Mouse (Mus musculus) cerebral cortex, adult 2 months (tissue): Measurements from ENCODE around the gene Calr.

Source experiments
- WGBS: fragments of 180-500 bp; shearing (Covaris S2); methylation state at CpG from one replicate; pipeline ENCODE4 v1.1.7; 2018; 5-methylcytosine and 5-hydroxymethylcytosine counted together

Gene Calr

DNA sequence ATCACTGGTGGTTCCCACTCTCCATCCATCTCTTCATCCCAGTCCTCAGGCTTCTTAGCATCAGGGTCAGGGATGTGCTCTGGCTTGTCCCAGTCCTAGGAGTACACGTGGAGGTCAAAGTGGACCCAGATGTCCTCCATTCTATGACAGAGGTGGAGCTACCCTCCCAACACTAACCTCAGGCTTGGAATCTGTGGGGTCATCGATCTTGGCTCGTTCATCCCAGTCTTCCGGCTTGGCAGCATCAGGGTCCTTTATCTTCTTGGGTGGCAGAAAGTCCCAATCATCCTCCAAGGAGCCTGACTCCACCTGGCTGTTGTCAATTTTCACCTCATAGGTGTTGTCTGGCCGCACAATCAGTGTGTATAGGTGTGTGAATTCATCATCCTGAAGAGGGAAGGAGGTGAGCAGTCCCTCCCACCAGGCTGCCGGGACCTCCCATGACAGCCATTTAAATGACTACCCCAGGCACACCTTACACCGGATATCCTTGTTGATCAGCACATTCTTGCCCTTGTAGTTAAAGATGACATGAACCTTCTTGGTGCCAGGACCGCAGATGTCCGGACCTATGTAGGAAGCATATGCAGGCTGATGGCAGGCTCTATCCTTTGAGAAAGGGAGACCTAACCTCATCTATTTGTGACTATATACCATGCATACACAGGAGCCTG lies 2.2 kb downstream of the Calr start:
- 66% methylated on average over 9 of the region's 9 CpGs for WGBS

DNA sequence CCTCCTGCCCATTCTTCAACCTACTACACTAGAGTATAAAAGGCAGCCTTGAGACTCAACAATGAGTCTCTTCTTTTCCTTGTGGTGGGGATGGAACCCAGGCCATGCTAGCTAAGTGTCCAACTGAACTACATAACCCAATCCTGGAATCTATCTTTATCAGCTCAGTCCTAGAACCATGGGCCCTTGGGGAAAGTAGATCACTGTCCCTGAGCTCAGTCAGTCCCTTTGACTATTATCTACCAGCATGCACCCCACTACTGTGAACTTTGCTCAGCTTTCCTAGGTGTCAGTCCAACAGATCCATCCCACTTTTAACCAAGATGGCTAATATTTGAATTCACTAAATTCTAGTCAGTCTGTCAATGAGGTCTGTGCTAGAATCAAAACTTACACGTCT lies 5.2 kb downstream of the Calr start:
- 60% methylated on average over 1 of the region's 1 CpGs for WGBS

DNA sequence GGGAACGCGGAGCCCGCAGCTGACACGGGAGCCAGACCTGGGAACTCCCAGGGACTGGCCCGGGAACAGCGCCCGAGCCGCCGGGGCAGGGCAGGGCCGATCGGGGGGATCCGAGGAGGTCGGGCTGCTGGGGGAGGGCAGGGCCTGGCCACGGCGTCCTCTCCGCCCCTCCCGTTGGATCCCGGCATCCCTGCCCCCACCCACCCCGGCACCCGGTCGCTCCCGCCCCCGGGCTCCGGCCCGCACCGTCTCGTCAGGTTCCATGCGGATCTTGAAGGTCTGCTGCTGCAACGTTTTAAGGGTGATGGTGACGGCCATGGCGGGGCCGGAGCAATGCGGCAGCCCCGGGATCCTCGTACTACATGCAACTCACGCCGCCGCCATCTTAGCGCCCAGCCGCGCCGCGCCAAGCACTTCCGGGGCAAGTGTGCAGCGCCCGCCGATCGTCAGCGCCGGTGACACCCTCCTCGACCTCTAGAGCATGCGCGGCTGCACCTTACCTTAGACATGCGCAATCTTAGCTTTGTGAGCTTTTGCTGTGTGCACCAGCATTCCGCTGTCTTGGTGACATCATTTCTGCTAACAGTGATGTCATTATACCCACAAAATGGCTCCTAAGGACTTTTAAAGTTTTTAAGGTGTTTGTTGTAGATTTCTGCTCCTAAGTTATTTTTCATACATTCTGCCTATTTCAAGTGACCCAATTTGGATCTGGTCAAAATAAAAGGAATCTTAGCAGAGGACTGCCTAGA lies 6.3 kb downstream of the Calr start, which contains the start of gene Rad23a:
Gene Rad23a, minus strand, starts transcription at position 418 of the 752 bp plus-strand sequence.
- WGBS: under 1% methylated on average over 55 of the region's 55 CpGs

DNA sequence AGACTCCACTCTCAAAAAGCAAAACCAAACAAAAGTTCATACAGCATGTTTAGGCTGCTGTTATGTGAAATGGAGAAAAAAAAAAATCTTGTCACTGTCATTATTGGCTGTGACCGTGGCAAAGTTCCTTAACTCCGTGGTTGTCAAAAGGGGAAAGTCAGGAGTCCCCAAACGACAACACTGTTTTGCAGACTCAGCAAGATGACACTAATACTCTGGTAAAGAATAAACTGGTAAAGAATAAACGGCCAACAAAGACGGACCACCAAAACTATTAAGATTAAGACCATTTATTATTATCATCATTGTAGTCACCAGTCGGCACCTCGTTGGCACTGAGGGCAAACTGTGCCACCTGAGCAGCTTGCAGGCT lies 6.9 kb downstream of the Calr start:
- under 1% methylated on average over 7 of the region's 7 CpGs for WGBS

DNA sequence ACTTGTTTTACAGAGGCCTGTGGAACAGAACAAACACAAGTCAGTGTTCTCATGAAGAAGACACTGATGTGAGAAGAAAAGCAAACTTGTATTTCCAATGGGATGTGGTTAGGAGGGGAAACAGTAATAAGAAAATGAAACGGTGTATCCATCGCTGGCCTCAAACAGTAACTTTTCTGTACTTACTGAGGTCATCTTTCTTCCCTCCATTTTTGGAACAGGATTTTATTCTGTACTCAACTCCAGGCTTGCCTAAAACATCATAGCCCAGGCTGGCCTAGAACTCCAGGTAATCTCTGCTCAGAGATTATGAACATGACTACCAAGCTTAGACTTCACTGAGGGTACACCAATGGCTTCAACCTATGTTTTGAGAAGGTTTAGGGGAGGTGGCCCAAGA lies 7.3 kb downstream of the Calr start:
- WGBS: 82% methylated on average over 2 of the region's 2 CpGs

DNA sequence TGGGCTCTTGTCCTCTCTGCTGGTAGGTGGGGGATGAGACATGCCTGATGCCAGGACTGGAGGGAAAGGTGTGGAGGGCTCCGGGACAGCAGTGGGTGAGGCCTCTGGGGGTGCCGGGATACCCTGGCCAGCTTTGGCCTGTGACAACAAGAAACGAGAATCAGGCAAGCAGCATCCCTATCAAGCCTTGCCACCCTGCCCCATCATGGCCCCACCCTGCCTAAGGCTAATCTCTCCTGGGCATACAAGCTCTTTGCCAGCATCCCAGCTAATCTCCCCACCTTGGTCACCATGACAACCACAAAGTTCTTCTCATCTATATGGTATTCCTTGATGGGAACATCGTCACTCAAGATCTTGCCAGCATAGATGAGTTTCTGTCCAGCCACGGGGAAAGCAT lies 8.2 kb downstream of the Calr start:
- 75% methylated on average over 5 of the region's 5 CpGs for WGBS

DNA sequence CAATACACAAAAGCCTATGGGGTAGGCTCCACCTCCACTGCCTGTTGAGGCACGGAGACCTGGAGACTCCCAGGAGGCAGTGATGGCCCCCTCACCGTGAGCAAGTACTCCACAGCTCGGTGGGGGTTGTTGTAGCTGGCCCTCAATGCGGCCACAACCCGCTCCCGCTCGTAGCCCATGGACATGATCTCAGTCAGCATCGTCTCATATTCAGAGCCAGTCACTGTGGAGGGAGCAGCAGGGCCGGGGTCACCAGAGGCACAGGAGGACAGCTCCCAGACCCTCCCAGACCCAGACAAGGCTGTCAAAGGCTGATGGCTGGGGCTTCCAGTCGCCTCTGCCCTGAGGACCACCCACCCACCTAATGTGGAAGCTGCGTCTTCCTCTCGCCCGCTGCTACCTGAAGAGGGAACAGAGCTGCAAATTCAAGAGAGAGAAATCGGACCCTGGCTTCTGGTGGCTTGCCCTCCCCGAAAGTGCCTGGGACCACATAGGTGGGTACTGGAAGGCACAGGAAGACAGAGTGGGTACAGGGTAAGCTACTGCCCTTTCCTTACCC lies 8.7 kb downstream of the Calr start:
- 87% methylated on average over 15 of the region's 15 CpGs for WGBS

DNA sequence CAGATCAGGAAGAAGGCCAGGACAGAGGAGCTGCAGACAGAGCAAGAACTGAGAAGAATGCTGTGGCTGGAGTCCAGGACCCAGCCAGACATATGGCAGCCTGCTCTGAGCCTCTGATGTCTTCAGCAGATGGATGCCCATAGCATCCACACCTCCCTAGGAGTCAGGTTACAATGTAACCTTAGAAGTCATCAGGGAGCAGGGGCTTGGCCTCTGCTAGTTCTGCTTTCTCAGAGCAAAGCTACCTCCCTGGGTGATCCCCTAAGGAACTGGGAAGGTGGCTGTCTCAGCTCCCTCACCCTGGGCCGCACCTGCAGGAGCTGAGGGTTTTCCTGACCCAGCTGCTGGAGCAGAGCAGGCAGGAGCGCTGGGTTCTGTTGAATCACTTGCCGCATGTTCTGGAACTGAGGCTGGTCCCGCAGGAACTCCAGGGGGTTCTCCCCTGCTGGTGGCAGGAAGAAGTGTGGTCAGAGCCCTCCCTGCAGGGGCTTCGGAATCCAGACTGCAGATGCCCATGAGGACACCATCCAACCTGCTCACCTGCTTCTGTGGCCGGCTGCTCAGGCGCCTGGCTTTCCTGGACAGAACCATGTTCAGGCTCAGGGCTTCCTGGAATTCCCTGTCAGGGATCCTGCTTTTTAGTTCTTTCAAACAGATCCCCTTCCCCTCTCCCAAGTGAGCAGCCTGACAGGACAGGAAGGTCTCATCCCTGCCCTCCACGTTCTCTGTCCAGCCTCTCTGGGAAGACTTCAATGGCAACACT lies 9.4 kb downstream of the Calr start:
- WGBS: 72% methylated on average over 8 of the region's 8 CpGs

DNA sequence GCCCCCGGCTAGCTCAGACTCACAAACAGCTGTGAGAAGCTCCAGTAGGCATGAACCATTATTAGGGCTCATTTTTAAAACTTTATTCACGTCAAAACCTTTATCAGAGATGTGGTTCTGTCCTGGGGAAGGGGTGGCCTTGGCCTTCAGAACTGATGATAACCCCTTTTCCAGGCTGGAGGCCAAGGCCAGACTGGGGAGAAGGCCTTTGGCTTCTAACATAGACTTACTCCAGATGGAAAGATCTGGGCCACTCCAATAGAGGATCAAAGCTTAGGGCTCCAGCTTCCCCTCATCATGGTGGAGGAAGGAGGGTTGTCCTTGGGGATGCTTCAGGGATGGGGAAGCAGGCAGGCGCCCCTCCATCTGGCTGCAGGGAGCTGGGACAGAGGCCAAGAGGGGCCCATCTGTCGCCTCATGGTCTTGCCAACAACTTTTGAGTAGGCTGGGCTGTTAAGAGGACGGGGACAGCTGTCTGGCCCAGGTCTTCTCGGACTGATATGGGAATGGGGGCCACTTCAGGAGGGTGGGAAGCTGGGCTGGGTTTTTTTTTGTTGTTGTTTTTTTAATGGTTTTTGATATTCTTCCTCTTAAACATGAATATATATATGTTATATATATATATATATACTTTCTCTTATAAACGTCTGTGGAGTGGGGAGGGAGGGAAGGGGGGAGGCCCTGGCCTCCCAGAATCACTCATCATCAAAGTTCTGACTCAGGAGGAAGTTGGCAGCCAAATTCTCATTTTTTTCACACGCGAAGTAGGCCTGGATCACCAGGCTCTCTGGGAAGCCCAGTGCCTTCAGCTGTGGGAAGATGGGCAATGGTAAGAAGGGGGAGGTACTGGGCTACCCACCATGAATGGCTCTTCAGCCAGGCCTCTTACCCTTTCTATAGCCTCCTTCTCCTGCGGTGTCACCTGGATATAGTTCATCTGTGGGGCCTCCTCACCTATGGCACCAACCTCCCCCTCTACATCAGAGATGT lies 11.6 kb downstream of the Calr start:
- WGBS: 32% methylated on average over 10 of the region's 10 CpGs

DNA sequence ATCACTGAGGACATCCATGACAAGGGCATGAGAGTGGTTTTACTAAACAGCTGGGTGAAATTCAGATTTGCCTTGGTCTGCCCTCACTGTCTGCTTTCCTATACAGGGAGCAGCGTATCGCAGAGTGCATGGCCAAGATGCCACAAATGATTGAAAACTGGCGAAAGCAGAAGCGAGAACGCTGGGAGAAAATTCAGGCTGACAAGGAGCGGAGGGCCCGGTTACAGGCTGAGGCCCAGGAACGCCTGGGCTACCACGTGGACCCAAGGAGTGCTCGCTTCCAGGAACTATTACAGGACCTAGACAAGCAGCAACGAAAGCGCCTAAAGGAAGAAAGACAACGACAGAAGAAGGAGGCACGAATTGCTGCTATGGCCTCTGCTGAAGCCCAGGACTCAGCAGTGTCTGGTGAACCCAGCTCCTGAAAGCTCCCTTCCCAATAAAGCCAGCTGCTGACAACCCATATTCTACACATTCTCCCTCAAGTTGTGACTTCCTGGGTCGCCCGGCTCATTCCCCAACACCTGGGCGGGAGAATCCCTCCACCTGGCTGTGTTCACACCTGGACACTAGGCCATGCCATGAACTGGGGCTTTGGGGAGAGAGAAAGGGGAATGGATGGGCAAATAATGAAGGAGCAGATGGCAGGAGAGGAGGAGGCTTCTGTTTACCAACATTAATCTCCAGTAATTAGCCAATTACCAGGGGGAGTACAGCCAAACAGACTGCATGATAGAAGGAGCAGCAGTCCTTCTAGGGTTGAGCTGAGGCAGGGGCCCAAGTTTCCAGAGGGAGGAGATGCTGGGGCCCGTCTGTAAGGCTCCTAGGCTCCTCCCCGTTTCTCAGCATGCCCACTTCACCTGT lies 12.5 kb downstream of the Calr start:
- 56% methylated on average over 19 of the region's 19 CpGs for WGBS

DNA sequence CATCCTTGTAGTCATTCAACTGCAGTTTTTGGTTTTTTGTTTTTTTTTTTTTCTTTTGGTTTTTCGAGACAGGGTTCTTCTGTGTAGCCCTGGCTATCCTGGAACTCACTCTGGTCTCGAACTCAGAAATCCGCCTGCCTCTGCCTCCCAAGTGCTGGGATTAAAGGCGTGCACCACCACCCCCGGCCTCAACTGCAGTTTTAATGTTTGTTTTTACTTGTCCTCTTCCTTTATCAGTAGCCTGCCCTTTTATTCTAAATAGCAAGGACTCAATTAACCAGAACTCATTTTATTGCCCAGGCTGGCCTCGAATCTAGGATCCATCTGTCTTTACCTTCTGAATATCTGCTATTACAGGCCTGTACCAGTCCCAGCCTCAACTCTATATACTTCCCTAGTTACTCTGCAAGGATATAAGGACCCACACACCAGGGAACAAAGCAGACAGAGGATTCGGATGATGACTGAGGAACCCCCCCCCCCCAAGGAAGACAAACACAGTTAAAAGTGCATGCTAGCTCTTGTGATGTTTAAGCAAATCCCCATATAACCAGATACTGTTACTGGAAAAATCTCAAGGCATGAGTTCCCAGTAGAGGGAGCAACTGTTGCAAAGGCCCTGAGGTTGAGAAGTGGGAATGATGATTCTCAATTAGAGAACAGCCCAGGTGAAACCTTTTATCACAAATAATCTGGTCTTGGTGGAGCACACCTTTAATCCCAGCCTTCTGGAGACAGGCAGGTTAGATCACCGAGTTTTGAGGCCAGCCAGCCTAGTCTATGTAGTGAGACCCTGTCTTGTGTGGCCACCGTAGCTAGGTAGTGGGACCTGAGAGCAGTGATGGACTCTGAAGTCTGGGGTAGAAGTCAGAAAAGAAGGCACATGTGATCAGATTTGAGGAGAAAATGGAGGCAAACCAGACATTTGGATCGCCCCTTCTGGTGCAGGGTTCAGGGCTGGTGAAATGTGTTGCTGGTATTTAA lies 13.7 kb downstream of the Calr start:
- 51% methylated on average over 10 of the region's 10 CpGs for WGBS

DNA sequence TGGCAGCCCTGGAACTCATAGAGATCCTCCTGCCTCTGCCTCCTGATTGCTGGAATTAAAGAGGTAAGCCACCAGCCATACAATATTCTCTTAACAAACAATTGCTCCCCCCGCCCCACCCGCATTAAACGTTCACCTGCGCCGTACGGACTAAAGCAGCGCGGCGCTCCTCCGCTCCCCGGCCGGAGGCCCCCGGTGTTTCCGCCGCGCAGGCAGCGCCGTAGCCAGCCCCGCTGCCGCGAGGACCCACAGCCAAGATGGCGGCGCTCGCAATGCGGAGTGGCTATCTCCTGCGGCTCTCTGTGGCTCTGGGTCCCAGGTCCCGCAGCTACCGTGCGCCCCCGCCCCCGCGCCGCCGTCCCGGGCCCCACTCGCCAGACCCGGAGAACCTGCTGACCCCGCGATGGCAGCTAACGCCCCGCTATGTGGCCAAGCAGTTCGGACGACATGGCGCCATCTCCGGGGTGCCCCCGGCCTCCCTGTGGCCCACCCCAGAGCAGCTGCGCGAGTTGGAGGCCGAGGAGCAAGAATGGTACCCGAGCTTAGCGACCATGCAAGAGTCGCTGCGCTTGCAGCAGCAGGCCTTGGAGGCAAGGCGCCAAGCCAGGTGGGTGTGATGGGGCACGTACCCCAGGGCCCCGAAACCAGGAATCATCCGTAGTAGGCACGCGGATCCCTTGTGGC lies 14.6 kb downstream of the Calr start:
- under 1% methylated on average over 59 of the region's 59 CpGs for WGBS

DNA sequence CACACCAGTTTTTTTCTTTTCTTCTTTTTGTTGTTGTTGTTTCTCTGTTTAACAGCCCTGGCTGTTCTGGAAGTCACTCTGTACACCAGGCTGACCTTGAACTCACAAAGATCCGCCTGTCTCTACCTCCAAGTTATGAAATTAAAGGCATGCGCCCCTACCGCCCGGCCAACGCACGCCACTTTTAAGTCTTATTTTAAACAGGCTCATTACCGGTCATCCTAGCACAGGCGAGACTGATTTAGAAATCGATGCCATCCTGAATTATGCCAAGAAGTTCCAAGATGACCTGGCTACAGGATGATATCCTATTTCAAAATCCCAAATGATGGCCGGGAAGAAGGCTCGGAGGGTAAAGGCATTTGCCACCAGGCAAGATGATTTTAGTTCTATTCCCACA lies 15.2 kb downstream of the Calr start, which contains the start of gene Gadd45gip1:
Gene Gadd45gip1, plus strand, starts transcription at position 33 of the 400 bp plus-strand sequence.
- 58% methylated on average over 11 of the region's 11 CpGs for WGBS

DNA sequence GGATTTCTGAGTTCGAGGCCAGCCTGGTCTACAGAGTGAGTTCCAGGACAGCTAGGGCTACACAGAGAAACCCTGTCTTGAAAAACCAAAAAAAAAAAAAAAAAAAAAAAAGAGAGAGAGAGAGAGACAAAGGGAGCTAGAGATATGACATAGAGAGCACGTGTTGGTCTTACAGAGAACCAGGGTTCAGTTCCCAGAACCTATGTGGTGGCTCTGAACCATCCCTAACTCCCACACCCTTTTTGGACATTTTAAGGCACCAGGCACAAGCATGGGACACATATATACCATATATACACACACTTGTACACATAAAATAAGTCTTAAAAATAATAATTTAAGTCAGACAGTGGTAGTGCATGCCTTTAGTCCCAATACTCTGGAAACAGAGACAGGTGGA lies 20.2 kb downstream of the Calr start:
- WGBS: 89% methylated on average over 2 of the region's 2 CpGs

DNA sequence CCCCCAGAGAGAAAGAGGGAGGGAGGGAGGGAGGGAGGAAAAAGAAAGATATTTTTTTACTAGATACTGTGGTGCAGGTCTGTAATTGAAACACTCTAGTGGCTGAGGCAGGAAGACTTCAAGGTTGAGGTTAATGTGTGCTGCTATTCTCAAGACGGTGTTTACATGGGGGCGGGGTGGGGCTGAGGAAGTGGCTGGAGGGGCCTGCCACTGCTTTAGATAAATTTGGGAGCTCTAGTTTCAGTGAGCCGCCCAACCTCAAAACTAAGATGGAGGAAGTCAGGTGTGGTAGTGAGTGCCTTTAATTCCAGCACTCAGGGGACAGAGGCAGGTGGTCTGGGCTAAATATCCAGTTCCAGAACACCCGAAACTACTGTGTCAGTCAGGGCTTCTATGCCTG lies 21.1 kb downstream of the Calr start:
- WGBS: 73% methylated on average over 4 of the region's 4 CpGs

DNA sequence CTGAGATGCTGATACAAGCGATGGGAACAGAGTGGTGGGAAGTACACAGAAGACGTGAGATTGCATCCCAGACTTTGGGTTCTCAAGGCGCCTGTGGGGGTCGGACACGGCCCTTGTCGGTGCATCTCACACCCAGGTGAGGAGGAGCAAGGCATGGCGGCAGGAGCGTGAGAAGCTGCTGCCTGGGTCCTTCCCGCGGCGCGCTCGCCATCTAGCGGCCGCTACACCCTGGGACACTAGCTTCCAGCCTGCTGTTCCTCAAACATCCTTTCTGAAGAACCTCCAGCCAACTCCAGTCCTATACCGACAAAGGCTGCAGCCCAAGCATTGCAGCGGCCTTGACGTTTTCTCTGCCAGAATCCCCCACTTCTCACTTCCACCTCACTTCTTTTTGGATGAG lies 23.1 kb downstream of the Calr start:
- 1% methylated on average over 18 of the region's 18 CpGs for WGBS

DNA sequence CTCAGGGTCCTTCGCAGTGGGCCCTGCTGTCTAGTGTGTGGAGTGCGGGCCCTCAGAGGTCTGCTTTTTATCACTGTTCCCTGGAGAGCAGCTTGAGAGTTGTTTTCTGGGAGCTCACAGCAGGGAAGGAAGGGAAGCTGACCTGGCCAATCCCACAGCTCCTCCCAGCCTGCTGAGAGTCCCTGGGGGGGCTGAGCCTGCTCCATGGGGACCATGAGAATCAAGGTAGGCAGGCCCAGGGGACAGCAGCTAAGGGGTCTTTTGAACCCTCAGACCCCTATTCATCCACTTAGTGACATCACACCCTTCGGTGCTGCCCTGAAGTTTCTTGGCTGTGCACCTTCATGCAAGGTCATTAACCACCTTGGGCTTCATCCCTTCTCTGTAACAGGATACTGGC lies 24.0 kb downstream of the Calr start, which contains the start of gene Dand5:
Gene Dand5, minus strand, starts transcription at position 101 of the 400 bp plus-strand sequence.
- WGBS: 66% methylated on average over 3 of the region's 3 CpGs

DNA sequence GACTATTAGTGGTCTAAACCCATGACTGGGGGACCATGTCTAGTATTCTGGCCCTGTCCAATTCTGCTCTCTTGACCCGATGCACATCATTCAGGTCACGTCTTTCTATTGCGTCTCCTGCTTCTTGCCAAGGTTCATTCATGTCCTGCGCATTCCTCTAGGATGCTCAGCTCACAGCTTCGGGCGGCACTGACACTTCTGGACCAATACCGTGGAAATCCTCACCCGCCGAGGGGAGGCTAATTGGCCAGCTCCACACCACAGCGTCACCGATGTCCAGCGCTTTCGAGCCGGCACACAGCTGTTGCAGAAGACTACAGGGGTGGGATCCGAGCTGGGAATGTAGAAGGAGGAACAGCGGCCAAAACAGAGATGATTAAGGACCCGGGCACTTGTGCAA lies 30.6 kb downstream of the Calr start:
- WGBS: 80% methylated on average over 17 of the region's 17 CpGs
